Mouse (Mus musculus) limb, embryonic 14.5 days (tissue): ENCODE data around the gene Slc24a3. TPM values are rescaled to one million over a fixed set of nuclear protein-coding genes. Genes with fewer than 3 reads are reported as not detected.

Experiments used
- ATAC-seq: fragments of 200-750 bp; cut with Nextera tagmentation; 2 replicates; pipeline ENCODE4 v1.8.0; 2017; ENCODE audit warnings: low read depth, moderate number of reproducible peaks, moderate TSS enrichment; ENCODE audit not compliant: low FRiP score
- DNase-seq: peaks from one replicate; pipeline ENCODE4 v3.0.0-alpha.2; 2015; ENCODE audit warnings: low spot score
- H3K27ac ChIP-seq: fragments of 300-500 bp; sonication (generic); replicated peaks from 2 replicates; pipeline ENCODE4 v1.5.1; 2014; ENCODE audit warnings: low read depth, mild to moderate bottlenecking, low read length, moderate library complexity, mixed read lengths
- H3K27me3 ChIP-seq: fragments of 300-500 bp; sonication (generic); 2 replicates; pipeline ENCODE4 v1.6.1; 2014; ENCODE audit warnings: low read length, mixed read lengths; ENCODE audit not compliant: control insufficient read depth, insufficient read depth
- H3K36me3 ChIP-seq: fragments of 300-500 bp; sonication (generic); 2 replicates; pipeline ENCODE4 v1.6.1; 2014; ENCODE audit warnings: mild to moderate bottlenecking, low read length, moderate library complexity, mixed read lengths; ENCODE audit not compliant: control insufficient read depth, insufficient read depth
- H3K4me1 ChIP-seq: fragments of 300-500 bp; sonication (generic); 2 replicates; pipeline ENCODE4 v1.6.1; 2014; ENCODE audit warnings: antibody characterized with exemption, low read length, mixed read lengths; ENCODE audit not compliant: control insufficient read depth, insufficient read depth
- H3K4me2 ChIP-seq: fragments of 300-500 bp; sonication (generic); replicated peaks from 2 replicates; pipeline ENCODE4 v1.6.1; 2014; ENCODE audit warnings: low read depth, mild to moderate bottlenecking, low read length, moderate library complexity; ENCODE audit not compliant: severe bottlenecking
- H3K4me3 ChIP-seq: fragments of 300-500 bp; sonication (generic); replicated peaks from 2 replicates; pipeline ENCODE4 v1.5.1; 2014; ENCODE audit warnings: low read length
- H3K9ac ChIP-seq: fragments of 300-500 bp; sonication (generic); 2 replicates; pipeline ENCODE4 v1.6.1; 2014; ENCODE audit warnings: mild to moderate bottlenecking, low read depth, low read length, moderate library complexity; ENCODE audit not compliant: severe bottlenecking
- H3K9me3 ChIP-seq: fragments of 300-500 bp; sonication (generic); 2 replicates; pipeline ENCODE4 v1.6.1; 2016; ENCODE audit warnings: low read length; ENCODE audit not compliant: control insufficient read depth
- POLR2A ChIP-seq: fragments of 200-500 bp; IDR thresholded peaks from 2 replicates; pipeline ENCODE4 v1.8.0; 2012; ENCODE audit warnings: inconsistent platforms, mild to moderate bottlenecking, moderate library complexity, borderline replicate concordance; ENCODE audit not compliant: insufficient read depth, insufficient read length; ENCODE audit errors: extremely low read depth
- WGBS: fragments of 180-500 bp; shearing (Covaris S2); extraction: QIAGEN DNeasy Blood & Tissue Kit; methylation state at CpG from one replicate; pipeline ENCODE4 v1.1.7; 2014; 5-methylcytosine and 5-hydroxymethylcytosine counted together
- polyA plus RNA-seq, 2 experiments: library from polyadenylated mRNA; depleted of rRNA in 1 of 2; stranded (reverse) in 1 of 2; unstranded in 1 of 2; fragments of >200 nt; fragmentation: Nextera tagmentation in 1 of 2; extraction: Ambion mirVana in 1 of 2; gene quantifications; 2 replicates each; pipeline versions ENCODE4 v1.2.1 to v1.2.3; 2012 to 2014

The Slc24a3 gene
- polyA plus RNA-seq, 2 experiments = 4.7 to 7.4 TPM

DNA sequence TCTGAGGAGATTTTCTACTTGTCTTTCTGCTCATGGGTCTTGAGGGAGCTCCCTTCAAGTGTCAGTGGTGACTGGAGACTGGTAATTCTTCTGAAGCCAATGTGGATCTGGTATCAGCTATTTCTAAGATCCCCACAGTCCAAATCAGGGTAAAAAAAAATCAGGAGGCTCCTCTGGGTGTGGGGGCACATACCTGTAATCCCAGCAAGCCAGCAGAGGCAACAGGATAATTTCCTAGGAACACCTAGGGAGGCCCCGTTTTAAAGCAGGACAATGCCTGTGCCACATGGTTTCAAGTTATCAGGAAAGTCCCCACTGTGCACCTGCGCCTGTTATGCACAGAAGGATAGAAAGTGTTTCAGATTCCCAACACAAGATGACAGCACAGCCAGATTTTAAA, 234.4 kb downstream of the Slc24a3 start:
- WGBS = 72% methylated on average over 2 of the region's 2 CpGs
- no peaks in the 10 kb centered on the region for H3K27me3 ChIP-seq
- no peak overlapping the region for H3K4me3 ChIP-seq
- H3K4me2 ChIP-seq = no peak overlapping the region
- H3K9me3 ChIP-seq = no peaks in the 10 kb centered on the region
- H3K36me3 ChIP-seq = no peaks in the 10 kb centered on the region
- no peak for TF ChIP-seq POLR2A
- DNase-seq (no peak), ATAC-seq (no peak)
- H3K27ac ChIP-seq = no peak overlapping the region
- no peaks in the 10 kb centered on the region for H3K4me1 ChIP-seq
- no peak overlapping the region for H3K9ac ChIP-seq

DNA sequence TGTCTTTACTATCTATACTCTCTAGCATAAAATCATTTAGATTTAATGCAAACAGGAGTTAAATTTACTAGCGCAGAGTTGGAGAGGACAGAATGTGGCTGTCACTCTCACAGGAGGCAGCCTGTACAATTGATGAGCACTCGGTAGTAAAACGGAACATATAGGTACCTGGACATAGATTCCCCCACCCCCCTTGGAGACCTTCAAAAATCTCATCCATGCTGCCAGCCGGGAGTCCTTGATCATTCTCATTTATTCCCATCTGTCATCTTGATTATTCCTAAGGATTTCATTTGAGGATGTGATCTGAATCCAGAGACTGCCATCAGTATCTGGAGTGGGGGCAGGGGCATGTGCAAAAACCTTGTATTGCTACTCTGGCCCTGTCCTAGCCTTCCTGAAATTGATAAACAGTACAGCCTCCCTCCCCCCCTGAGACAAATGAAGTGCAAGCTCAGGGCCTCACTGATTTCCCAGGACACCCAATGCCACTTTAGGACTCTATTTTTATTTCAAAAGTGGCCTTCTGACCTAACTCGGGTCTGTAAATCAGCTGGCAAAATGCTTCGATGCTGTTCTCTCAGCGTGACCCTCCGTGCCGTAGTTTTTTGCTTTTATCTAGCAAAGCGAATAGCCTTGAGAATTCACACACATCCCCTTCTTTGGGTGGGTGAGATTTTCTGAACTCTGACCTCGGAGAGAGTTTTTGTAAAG, 237.4 kb downstream of the Slc24a3 start:
- no peak for DNase-seq
- TF ChIP-seq POLR2A = no peak
- Histone ChIP-seq H3K9me3 (no peaks in the 10 kb centered on the region), H3K9ac (no peak overlapping the region), H3K4me1 (no peaks in the 10 kb centered on the region), H3K27ac (no peak overlapping the region), H3K36me3 (no peaks in the 10 kb centered on the region), H3K27me3 (no peaks in the 10 kb centered on the region), H3K4me2 (no peak overlapping the region), H3K4me3 (no peak overlapping the region)
- no peak for ATAC-seq
- 50% methylated on average over 11 of the region's 11 CpGs for WGBS

DNA sequence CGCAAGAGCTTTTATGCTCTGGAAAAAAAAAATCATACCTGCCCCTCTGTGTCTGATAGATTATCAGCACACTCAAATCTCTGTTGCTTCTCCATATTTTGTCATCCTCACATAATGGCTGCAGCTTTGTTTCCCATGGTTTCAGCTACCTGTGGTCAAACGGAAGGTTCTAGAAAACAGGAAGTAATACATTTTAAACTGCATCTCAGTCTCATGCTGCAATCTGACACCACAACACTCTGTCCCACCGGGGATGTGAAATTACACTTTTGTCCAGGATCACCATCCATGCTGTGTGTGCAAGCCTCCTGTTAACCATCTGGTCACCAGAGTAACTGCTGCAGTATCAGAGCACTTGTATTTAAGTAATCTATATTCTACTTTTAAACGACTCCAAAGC, 238.2 kb downstream of the Slc24a3 start:
- no peak for TF ChIP-seq POLR2A
- Histone ChIP-seq H3K4me2 (no peak overlapping the region), H3K9ac (no peak overlapping the region), H3K27ac (no peak overlapping the region), H3K9me3 (no peaks in the 10 kb centered on the region), H3K4me1 (no peaks in the 10 kb centered on the region), H3K36me3 (no peaks in the 10 kb centered on the region), H3K4me3 (no peak overlapping the region), H3K27me3 (no peaks in the 10 kb centered on the region)
- 20% methylated on average over 4 of the region's 4 CpGs for WGBS
- DNase-seq (no peak), ATAC-seq (no peak)

DNA sequence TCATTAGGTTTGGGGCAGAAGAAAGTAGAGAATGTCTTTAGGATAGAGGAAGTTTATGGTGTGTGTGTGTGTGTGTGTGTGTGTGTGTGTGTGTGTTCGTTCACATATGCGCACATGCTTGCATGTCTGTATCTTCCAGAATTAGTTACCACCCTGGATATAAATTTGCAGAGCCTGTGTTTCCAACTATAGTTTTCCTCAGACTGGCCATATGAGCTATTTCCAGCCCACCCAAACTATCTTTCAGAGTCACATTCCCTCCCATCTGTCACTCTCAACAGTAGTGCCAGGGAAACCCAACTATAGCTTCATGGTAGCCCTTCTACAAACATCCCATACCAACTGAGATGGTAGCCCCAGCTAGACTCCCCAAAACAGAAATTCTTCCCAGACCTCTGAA, 250.2 kb downstream of the Slc24a3 start:
- Histone ChIP-seq H3K9ac (no peak overlapping the region), H3K27me3 (no peaks in the 10 kb centered on the region), H3K9me3 (no peaks in the 10 kb centered on the region), H3K4me1 (no peaks in the 10 kb centered on the region), H3K4me3 (no peak overlapping the region), H3K27ac (no peak overlapping the region), H3K36me3 (no peaks in the 10 kb centered on the region), H3K4me2 (no peak overlapping the region)
- TF ChIP-seq POLR2A = no peak
- no peak for ATAC-seq
- 87% methylated on average over 2 of the region's 2 CpGs for WGBS
- DNase-seq = no peak

DNA sequence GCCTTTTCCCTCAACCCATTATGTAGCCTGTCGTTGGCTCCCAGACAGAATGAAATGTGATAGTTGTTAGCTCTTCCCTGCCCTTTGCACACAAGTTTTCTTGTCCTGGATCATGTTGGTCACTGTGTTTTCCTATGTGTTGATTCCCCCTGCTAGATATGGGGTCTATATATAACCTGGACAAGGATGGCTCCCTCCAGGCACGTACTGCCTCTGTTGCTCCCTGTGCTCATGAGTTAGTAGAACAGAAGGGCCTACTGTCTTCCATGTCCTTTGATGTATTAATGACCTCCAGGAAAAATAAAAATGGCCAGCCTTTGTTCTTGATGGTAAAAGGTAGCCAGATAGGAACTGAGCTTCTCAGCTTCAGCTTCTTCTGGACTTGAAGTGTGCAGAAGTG, 251.5 kb downstream of the Slc24a3 start:
- no peaks in the 10 kb centered on the region for H3K36me3 ChIP-seq
- no peaks in the 10 kb centered on the region for H3K4me1 ChIP-seq
- DNase-seq = no peak
- no peak overlapping the region for H3K27ac ChIP-seq
- no peaks in the 10 kb centered on the region for H3K27me3 ChIP-seq
- no peak for TF ChIP-seq POLR2A
- WGBS = 69% methylated on average over 2 of the region's 2 CpGs
- H3K9ac ChIP-seq = no peak overlapping the region
- no peak for ATAC-seq
- no peak overlapping the region for H3K4me2 ChIP-seq
- H3K9me3 ChIP-seq = no peaks in the 10 kb centered on the region
- H3K4me3 ChIP-seq = no peak overlapping the region
